Mouse (Mus musculus) testis, adult 2 months (tissue): ENCODE data around the gene Olfr56. TPM values are rescaled to one million over a fixed set of nuclear protein-coding genes. Genes with fewer than 3 reads are reported as not detected.

Experiments
- H3K27ac ChIP-seq: fragments of 200-500 bp; 2 replicates; pipeline ENCODE4 v1.5.1; 2012; ENCODE audit warnings: low read depth, low read length; ENCODE audit not compliant: control insufficient read depth, insufficient read depth
- H3K27me3 ChIP-seq: fragments of 200-500 bp; 2 replicates; pipeline ENCODE4 v1.6.1; 2012; ENCODE audit warnings: mild to moderate bottlenecking, low read length, moderate library complexity; ENCODE audit not compliant: control insufficient read depth, insufficient read depth
- H3K36me3 ChIP-seq: fragments of 200-500 bp; 2 replicates; pipeline ENCODE4 v1.6.1; 2012; ENCODE audit warnings: mild to moderate bottlenecking, low read length; ENCODE audit not compliant: control insufficient read depth, insufficient read depth
- H3K4me1 ChIP-seq: fragments of 200-500 bp; 2 replicates; pipeline ENCODE4 v1.6.1; 2012; ENCODE audit warnings: low read length; ENCODE audit not compliant: control insufficient read depth, insufficient read depth
- H3K4me3 ChIP-seq: fragments of 200-500 bp; 2 replicates; pipeline ENCODE4 v1.5.1; 2012; ENCODE audit warnings: low read depth, mild to moderate bottlenecking, low read length, moderate library complexity, mixed read lengths; ENCODE audit not compliant: control insufficient read depth
- CTCF ChIP-seq: fragments of 200-500 bp; IDR thresholded peaks from 2 replicates; pipeline ENCODE4 v1.5.1; 2012; ENCODE audit warnings: low read depth, mild to moderate bottlenecking, inconsistent platforms, low read length, moderate library complexity; ENCODE audit not compliant: control insufficient read depth, insufficient read depth, insufficient replicate concordance
- POLR2A ChIP-seq: fragments of 200-500 bp; IDR thresholded peaks from 2 replicates; pipeline ENCODE4 v1.6.1; 2012; ENCODE audit warnings: low read depth, mild to moderate bottlenecking, inconsistent platforms, low read length, moderate library complexity; ENCODE audit not compliant: control insufficient read depth
- polyA plus RNA-seq: library from polyadenylated mRNA; depleted of rRNA; stranded (reverse); fragments of >200 nt; gene quantifications from 2 replicates; pipeline ENCODE4 v1.2.3, GENCODE M21; 2012

Olfr56 gene
- polyA plus RNA-seq, 1 experiment = not detected

GRCm38 (mm10) chr11:49095367-49095766, 116.7 kb downstream of the Olfr56 start:
- no peak for TF ChIP-seq POLR2A
- TF ChIP-seq CTCF = no peak

GRCm38 (mm10) chr11:49100409-49100808, 121.7 kb downstream of the Olfr56 start:
- Histone ChIP-seq H3K27me3 (no peaks in the 10 kb centered on the region), H3K27ac (no peak overlapping the region), H3K36me3 (no peaks in the 10 kb centered on the region), H3K4me3 (no peak overlapping the region), H3K4me1 (peaks cover 9% of the 10 kb centered on the region)
- TF ChIP-seq CTCF (no peak), POLR2A (no peak)

More at GRCm38 (mm10) chr11:49095367-49095766, 116.7 kb downstream of the Olfr56 start:
- Histone ChIP-seq H3K4me1 (no peaks in the 10 kb centered on the region), H3K4me3 (no peak overlapping the region), H3K36me3 (no peaks in the 10 kb centered on the region), H3K27me3 (no peaks in the 10 kb centered on the region), H3K27ac (no peak overlapping the region)

- H3K4me3 ChIP-seq = no peak overlapping the region
- peaks cover 9% of the 10 kb centered on the region for H3K4me1 ChIP-seq
- H3K27ac ChIP-seq = no peak overlapping the region
- no peaks in the 10 kb centered on the region for H3K27me3 ChIP-seq
- no peaks in the 10 kb centered on the region for H3K36me3 ChIP-seq
- TF ChIP-seq CTCF (no peak), POLR2A (no peak)
Measured at GRCm38 (mm10) chr11:49101500-49101899, 122.8 kb downstream of the Olfr56 start.

GRCm38 (mm10) chr11:49103047-49103693, 124.5 kb downstream of the Olfr56 start:
- H3K27ac ChIP-seq = no peak overlapping the region

GRCm38 (mm10) chr11:49105752-49106151, 127.1 kb downstream of the Olfr56 start:
- Histone ChIP-seq H3K4me3 (no peak overlapping the region), H3K4me1 (peaks cover 9% of the 10 kb centered on the region), H3K36me3 (no peaks in the 10 kb centered on the region), H3K27ac (no peak overlapping the region), H3K27me3 (no peaks in the 10 kb centered on the region)
- TF ChIP-seq POLR2A = no peak
- no peak for TF ChIP-seq CTCF

More at GRCm38 (mm10) chr11:49103047-49103693, 124.5 kb downstream of the Olfr56 start:
- no peak overlapping the region for H3K4me3 ChIP-seq
- H3K36me3 ChIP-seq = no peaks in the 10 kb centered on the region
- peaks cover 9% of the 10 kb centered on the region for H3K4me1 ChIP-seq
- TF ChIP-seq CTCF (peak; percentile 35; the same call in 1 of the 2 replicates), POLR2A (no peak)
- no peaks in the 10 kb centered on the region for H3K27me3 ChIP-seq

GRCm38 (mm10) chr11:49107650-49108537, 129.2 kb downstream of the Olfr56 start:
- H3K27me3 ChIP-seq = no peaks in the 10 kb centered on the region
- no peak overlapping the region for H3K27ac ChIP-seq
- H3K36me3 ChIP-seq = no peaks in the 10 kb centered on the region
- no peak overlapping the region for H3K4me3 ChIP-seq
- H3K4me1 ChIP-seq = peaks cover 4% of the 10 kb centered on the region; the same call in 1 of the 2 replicates
- no peak for TF ChIP-seq POLR2A
- TF ChIP-seq CTCF = no peak

GRCm38 (mm10) chr11:49108833-49109232, 130.1 kb downstream of the Olfr56 start:
- Histone ChIP-seq H3K36me3 (no peaks in the 10 kb centered on the region), H3K27me3 (no peaks in the 10 kb centered on the region), H3K4me1 (no peaks in the 10 kb centered on the region), H3K27ac (no peak overlapping the region), H3K4me3 (no peak overlapping the region)
- TF ChIP-seq POLR2A (no peak), CTCF (peak; percentile 1; the same call in 1 of the 2 replicates)
